Mouse (Mus musculus): ENCODE data around the gene Akap3.

GRCm38 (mm10) chr6:126808134-126808533 is 44.8 kb upstream of the Akap3 start:
- no peak for TF ChIP-seq CTCF (IDR thresholded peaks at IDR 0.05; ENCODE audit: low read depth)
- TF ChIP-seq EP300 (IDR thresholded peaks at IDR 0.05; ENCODE audit: low read depth), result no peak

All from liver, embryonic 14.5 days (tissue).